Mouse (Mus musculus) liver, embryonic 16.5 days (tissue): ENCODE data around the gene Mier2. TPM values are rescaled to one million over a fixed set of nuclear protein-coding genes. Genes with fewer than 3 reads are reported as not detected.

Experiments
- ATAC-seq: fragments of 200-750 bp; cut with Nextera tagmentation; 2 replicates; pipeline ENCODE4 v1.8.0; 2017; ENCODE audit warnings: low read depth, mild to moderate bottlenecking, moderate number of reproducible peaks, moderate library complexity
- H3K27ac ChIP-seq: fragments of 300-500 bp; sonication (generic); 2 replicates; pipeline ENCODE4 v1.5.1; 2014; ENCODE audit warnings: mild to moderate bottlenecking, low read length
- H3K27me3 ChIP-seq: fragments of 300-500 bp; sonication (generic); 2 replicates; pipeline ENCODE4 v1.6.1; 2014; ENCODE audit warnings: low read depth, low read length, mixed read lengths; ENCODE audit not compliant: control insufficient read depth, insufficient read depth
- H3K36me3 ChIP-seq: fragments of 300-500 bp; sonication (generic); 2 replicates; pipeline ENCODE4 v1.6.1; 2014; ENCODE audit warnings: mild to moderate bottlenecking; ENCODE audit not compliant: control insufficient read depth, insufficient read depth
- H3K4me1 ChIP-seq: fragments of 300-500 bp; sonication (generic); 2 replicates; pipeline ENCODE4 v1.6.1; 2014; ENCODE audit warnings: low read depth, low read length, mixed read lengths; ENCODE audit not compliant: control insufficient read depth
- H3K4me2 ChIP-seq: fragments of 300-500 bp; sonication (generic); 2 replicates; pipeline ENCODE4 v1.6.1; 2014; ENCODE audit warnings: low read depth, low read length, mixed read lengths
- H3K4me3 ChIP-seq: fragments of 300-500 bp; sonication (generic); 2 replicates; pipeline ENCODE4 v1.5.1; 2014; ENCODE audit warnings: low read depth, mild to moderate bottlenecking, low read length
- H3K9ac ChIP-seq: fragments of 300-500 bp; sonication (generic); 2 replicates; pipeline ENCODE4 v1.6.1; 2014; ENCODE audit warnings: low read depth, low read length
- H3K9me3 ChIP-seq: fragments of 300-500 bp; sonication (generic); replicated peaks from 2 replicates; pipeline ENCODE4 v1.6.1; 2016; ENCODE audit warnings: low read length; ENCODE audit not compliant: control insufficient read depth
- WGBS: fragments of 180-500 bp; shearing (Covaris S2); extraction: QIAGEN DNeasy Blood & Tissue Kit; methylation state at CpG from one replicate; pipeline ENCODE4 v1.1.7; 2014; ENCODE audit not compliant: insufficient replicate concordance; 5-methylcytosine and 5-hydroxymethylcytosine counted together
- polyA plus RNA-seq: library from polyadenylated mRNA; unstranded; fragments of >200 nt; fragmentation: Nextera tagmentation; extraction: Ambion mirVana; gene quantifications from 2 replicates; pipeline ENCODE4 v1.2.1, GENCODE M21; 2015

The Mier2 gene
- polyA plus RNA-seq, 1 experiment from 2014 or later = 11.6 TPM

- no peak for ATAC-seq
- no peak overlapping the region for H3K4me2 ChIP-seq
- no peaks in the 10 kb centered on the region for H3K9me3 ChIP-seq
- WGBS = 80% methylated on average over 16 of the region's 16 CpGs
- no peak overlapping the region for H3K27ac ChIP-seq
- H3K27me3 ChIP-seq = no peaks in the 10 kb centered on the region
- H3K4me1 ChIP-seq = no peaks in the 10 kb centered on the region; the same call in 1 of the 2 replicates
- no peak overlapping the region for H3K9ac ChIP-seq
- H3K4me3 ChIP-seq = no peak overlapping the region
- peaks cover 12% of the 10 kb centered on the region for H3K36me3 ChIP-seq
Observed at GRCm38 (mm10) chr10:79539701-79540495, 15.1 kb downstream of the Mier2 start.

GRCm38 (mm10) chr10:79538873-79539272 is 16.1 kb downstream of the Mier2 start:
- Histone ChIP-seq H3K9ac (no peak overlapping the region), H3K36me3 (peaks cover 12% of the 10 kb centered on the region), H3K27ac (no peak overlapping the region), H3K9me3 (no peaks in the 10 kb centered on the region), H3K4me1 (peaks cover 3% of the 10 kb centered on the region), H3K4me3 (no peak overlapping the region), H3K4me2 (no peak overlapping the region), H3K27me3 (0 out of 2 replicates have a peak, but pooled peaks cover 2% of the 10 kb centered on the region)
- WGBS = 28% methylated on average over 4 of the region's 4 CpGs
- no peak for ATAC-seq

GRCm38 (mm10) chr10:79538323-79538722 is 16.7 kb downstream of the Mier2 start:
- Histone ChIP-seq H3K9ac (no peak overlapping the region), H3K27me3 (0 out of 2 replicates have a peak, but pooled peaks cover 2% of the 10 kb centered on the region), H3K4me3 (no peak overlapping the region), H3K9me3 (no peaks in the 10 kb centered on the region), H3K4me1 (peaks cover 8% of the 10 kb centered on the region), H3K36me3 (peaks cover 12% of the 10 kb centered on the region), H3K4me2 (no peak overlapping the region), H3K27ac (no peak overlapping the region)
- WGBS = 65% methylated on average over 3 of the region's 3 CpGs
- no peak for ATAC-seq

GRCm38 (mm10) chr10:79537781-79538180 is 17.2 kb downstream of the Mier2 start:
- Histone ChIP-seq H3K4me1 (peaks cover 9% of the 10 kb centered on the region), H3K4me3 (no peak overlapping the region), H3K36me3 (peaks cover 12% of the 10 kb centered on the region), H3K4me2 (no peak overlapping the region), H3K27me3 (0 out of 2 replicates have a peak, but pooled peaks cover 2% of the 10 kb centered on the region), H3K9me3 (no peaks in the 10 kb centered on the region), H3K27ac (no peak overlapping the region), H3K9ac (no peak overlapping the region)
- WGBS = 66% methylated on average over 2 of the region's 2 CpGs
- no peak for ATAC-seq

GRCm38 (mm10) chr10:79537271-79537670 is 17.7 kb downstream of the Mier2 start:
- Histone ChIP-seq H3K9ac (no peak overlapping the region), H3K4me2 (no peak overlapping the region), H3K9me3 (no peaks in the 10 kb centered on the region), H3K27me3 (0 out of 2 replicates have a peak, but pooled peaks cover 2% of the 10 kb centered on the region), H3K27ac (no peak overlapping the region), H3K4me1 (peaks cover 9% of the 10 kb centered on the region), H3K4me3 (no peak overlapping the region), H3K36me3 (peaks cover 12% of the 10 kb centered on the region)
- no peak for ATAC-seq
- 77% methylated on average over 7 of the region's 7 CpGs for WGBS

GRCm38 (mm10) chr10:79536461-79537080 is 18.4 kb downstream of the Mier2 start:
- no peak overlapping the region for H3K4me3 ChIP-seq
- 60% methylated on average over 12 of the region's 12 CpGs for WGBS
- H3K4me1 ChIP-seq = peaks cover 9% of the 10 kb centered on the region
- ATAC-seq = no peak
- no peaks in the 10 kb centered on the region for H3K9me3 ChIP-seq
- no peak overlapping the region for H3K27ac ChIP-seq
- H3K9ac ChIP-seq = no peak overlapping the region
- no peak overlapping the region for H3K4me2 ChIP-seq
- H3K27me3 ChIP-seq = 0 out of 2 replicates have a peak, but pooled peaks cover 2% of the 10 kb centered on the region
- peaks cover 7% of the 10 kb centered on the region for H3K36me3 ChIP-seq

GRCm38 (mm10) chr10:79535431-79535830 is 19.6 kb downstream of the Mier2 start:
- no peaks in the 10 kb centered on the region for H3K9me3 ChIP-seq
- no peak overlapping the region for H3K9ac ChIP-seq
- no peak overlapping the region for H3K4me3 ChIP-seq
- H3K27me3 ChIP-seq = 0 out of 2 replicates have a peak, but pooled peaks cover 2% of the 10 kb centered on the region
- ATAC-seq = no peak
- H3K36me3 ChIP-seq = peaks cover 4% of the 10 kb centered on the region
- H3K4me2 ChIP-seq = no peak overlapping the region
- H3K27ac ChIP-seq = no peak overlapping the region
- 29% methylated on average over 1 of the region's 1 CpGs for WGBS
- peaks cover 9% of the 10 kb centered on the region for H3K4me1 ChIP-seq

- Histone ChIP-seq H3K4me2 (no peak overlapping the region), H3K36me3 (no peaks in the 10 kb centered on the region), H3K27ac (no peak overlapping the region), H3K4me3 (no peak overlapping the region), H3K9me3 (no peaks in the 10 kb centered on the region), H3K4me1 (peaks cover 9% of the 10 kb centered on the region), H3K27me3 (0 out of 2 replicates have a peak, but pooled peaks cover 2% of the 10 kb centered on the region), H3K9ac (no peak overlapping the region)
- ATAC-seq = no peak
- 76% methylated on average over 2 of the region's 2 CpGs for WGBS
Observed at GRCm38 (mm10) chr10:79534426-79534825, 20.6 kb downstream of the Mier2 start.
